Mouse (Mus musculus) ovary, adult 18-20 months (tissue): Measurements from ENCODE around the gene Lmf1.

Source experiments
- DNase-seq: peaks from one replicate; pipeline ENCODE4 v3.0.0; 2022; ENCODE audit warnings: low spot score, mixed read lengths

Lmf1 gene

GRCm38 (mm10) chr17:25642032-25642431, 63.1 kb downstream of the Lmf1 start:
- DNase-seq, result peak; percentile 65

DNA sequence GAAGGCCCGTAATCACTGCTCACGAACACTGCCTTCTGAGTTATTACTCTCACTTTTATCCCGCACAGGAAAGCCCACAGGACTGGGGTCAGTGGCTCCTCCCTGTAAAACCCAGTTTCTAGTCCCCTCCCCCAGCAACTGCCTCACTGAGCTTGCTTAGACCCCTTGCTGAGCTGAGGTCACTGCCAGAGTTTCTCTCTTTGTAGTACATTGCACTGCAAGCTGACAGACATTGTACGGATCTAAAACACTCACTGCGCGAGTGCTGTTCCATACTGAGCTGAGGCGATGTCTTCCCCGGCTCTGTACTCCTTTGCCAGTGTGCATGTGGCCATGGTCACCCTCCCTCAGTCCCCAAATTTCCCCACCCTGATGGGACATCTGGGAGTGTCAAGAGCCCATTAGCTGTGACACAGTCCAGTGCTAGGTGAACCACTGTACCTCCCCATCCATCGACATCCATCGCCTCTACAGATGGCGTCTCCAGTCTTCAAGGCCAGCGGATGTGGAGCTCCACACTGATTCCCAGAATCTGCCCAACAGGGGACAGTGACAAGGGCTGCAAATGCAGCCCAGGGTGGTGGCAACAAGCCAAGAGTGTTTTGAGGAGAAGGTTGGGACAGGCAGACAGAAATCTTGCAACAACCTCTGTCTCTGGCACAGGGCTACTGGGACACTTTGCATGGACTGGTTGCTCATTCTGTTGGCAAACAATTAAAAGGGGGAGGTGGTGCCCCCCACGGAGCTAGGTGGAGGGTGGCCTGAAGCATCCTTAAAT, 64.8 kb downstream of the Lmf1 start:
- no peak for DNase-seq

DNA sequence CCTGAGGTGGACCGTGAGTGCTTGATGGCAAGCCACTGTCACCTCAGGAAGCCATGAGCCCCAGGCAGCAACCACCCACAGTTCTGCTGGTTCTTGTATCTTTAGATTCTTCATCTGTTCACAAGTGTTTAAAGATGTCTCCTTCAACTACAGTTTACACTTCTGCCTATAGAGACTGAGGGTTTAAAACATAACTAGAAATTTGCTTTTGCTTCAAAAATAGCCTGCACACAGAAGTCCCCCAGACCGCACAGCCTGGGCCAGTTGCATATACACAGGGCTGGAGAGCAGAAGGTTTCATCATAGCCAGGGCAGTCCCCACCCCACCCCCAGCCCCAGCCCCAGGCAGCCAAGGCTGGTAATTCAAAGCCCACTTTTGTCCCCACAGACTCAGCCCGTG, 65.9 kb downstream of the Lmf1 start:
- DNase-seq, result no peak

DNA sequence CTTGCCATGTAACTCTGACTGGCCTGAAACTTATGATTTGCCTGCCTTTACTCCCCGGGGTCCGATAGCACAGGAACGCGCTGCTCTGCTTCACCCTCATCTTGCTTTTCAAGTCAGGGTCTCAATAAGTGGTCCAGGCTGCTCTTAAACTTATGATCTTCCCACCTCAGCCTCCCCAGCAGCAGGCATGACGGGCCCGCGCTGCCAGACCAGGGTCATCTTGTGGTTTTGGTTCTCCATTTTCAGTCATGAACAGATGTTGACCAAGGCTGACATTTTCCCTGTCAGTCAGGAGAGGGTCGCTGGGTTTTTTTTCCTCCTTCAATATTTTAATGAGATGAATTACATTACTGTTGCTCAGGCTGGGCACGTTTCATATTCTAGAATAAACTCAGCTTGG, 66.8 kb downstream of the Lmf1 start:
- DNase-seq, result no peak

DNA sequence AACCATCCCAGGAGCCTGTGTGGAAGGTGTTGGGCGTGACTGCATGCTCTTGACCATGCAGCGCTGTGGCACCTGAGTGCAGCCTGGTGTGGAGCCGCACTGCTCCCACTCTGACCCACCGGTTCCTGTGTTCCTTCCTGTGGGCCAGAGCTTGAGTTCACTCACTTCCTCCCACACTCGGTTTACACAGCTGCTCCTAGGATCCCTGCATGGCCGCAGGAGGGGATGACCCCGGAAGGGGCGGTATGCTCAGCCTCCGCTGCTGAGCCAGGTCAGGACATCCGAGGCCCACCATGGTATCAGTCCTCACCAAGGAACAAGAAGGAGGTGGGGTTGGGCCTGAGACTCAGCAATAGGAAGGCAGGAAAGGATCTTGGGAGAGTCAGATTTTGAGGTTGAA, 69.0 kb downstream of the Lmf1 start:
- DNase-seq, result no peak

- no peak for DNase-seq
These were observed 69.9 kb downstream of the Lmf1 start for GRCm38 (mm10) chr17:25648678-25649216.

- no peak for DNase-seq
These were observed 71.8 kb downstream of the Lmf1 start for GRCm38 (mm10) chr17:25650726-25651125.

- DNase-seq, result no peak
These were observed 73.4 kb downstream of the Lmf1 start for GRCm38 (mm10) chr17:25652272-25652671.

- DNase-seq, result no peak
These were observed 77.4 kb downstream of the Lmf1 start for GRCm38 (mm10) chr17:25656142-25656825.

- DNase-seq, result no peak
These were observed 77.9 kb downstream of the Lmf1 start for GRCm38 (mm10) chr17:25656826-25657189.

DNA sequence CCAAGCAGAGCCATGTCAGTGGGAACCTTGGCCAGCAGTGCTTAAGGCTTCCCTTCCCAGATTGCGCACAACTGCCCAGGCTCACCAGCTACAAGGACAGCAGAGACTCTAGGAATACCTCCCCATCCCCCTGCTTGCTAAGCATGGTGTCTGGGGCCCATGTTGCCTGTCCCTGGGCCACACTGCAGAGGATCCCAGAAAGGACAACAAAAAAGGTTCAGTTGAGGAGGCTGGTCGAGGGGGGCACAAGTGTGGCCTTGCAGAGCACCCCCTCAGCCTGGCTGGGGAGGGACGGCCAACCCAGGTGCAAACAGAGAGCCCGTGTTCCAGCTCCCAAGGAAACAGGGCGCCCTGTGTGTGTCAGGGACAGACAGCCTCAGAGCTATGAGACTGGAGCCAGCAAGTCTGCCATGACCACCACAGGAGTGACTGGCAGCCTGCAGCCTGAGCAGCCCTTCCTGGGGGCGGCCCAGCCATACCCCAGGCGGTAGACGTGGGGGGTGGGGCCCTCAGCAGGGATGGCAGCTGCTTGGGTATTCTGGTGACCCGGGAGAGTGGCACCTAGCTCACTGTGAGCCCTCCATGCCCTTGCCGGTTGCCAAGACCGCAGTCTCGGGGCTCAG, 84.4 kb downstream of the Lmf1 start:
- DNase-seq, result no peak

DNA sequence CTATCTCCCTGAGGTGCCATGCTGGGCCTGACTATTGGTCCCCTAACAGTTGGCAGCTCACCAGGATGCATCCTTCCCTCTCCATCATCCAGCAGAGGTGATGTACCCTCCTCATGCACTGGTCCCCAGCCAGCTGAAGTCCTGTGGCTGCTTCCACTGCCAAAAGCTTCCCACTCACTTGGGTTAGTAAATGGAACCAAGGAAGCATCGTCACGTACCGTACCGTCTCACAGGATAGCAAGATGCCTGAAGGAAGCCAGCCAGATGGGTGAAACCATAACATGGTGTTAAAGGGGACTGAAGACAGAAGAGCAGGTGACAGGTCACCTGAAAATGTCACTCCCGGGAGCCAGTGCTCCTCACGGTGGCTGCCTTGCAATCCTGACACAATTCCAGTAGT, 86.6 kb downstream of the Lmf1 start:
- no peak for DNase-seq

DNA sequence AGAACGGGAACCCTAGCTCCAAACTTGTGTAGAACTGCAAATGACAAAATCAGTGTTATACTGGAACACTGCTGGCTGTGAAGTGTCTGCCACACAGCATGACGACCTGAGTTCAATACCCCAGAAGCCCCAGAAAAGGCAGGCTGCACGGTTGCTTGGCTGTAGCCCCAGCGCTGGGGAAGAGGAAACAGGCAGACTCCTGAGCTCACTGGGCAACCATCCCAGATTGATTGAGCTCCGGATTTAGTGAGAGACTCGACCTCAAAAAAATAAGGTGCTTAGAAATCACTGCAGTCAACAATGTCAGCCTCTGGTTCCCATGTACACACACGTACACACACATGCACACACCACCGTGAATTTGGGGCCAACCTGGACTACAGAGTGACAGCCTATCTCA, 87.0 kb downstream of the Lmf1 start:
- no peak for DNase-seq

DNA sequence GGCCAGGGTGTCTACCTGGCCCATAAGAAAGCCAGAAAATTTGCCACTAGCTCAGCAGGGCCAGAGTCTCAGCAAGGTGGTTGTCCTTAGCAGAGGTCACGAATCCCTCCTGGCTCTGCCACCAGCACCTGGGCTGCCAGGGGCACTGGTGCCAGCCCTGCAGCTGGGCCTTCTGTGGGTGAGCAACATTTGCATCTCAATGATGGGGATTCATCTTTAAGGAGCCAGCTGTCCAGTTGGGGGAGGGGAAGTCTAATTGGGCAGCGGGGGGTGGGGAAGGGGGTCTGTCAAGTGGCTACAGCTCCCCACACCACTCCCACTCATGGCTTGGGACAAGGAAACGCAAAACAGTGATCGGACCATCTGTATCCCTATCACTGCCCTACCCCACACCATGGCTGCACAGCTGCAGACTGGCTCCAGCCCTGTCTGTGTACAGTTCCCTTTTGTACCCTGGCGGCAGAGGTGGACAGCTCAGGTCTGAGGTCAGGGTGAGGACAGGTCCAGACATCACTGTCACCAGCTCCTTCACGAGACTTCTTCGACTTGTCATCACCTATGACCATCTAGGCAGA, 89.7 kb downstream of the Lmf1 start:
- no peak for DNase-seq

- no peak for DNase-seq
These were observed 94.1 kb downstream of the Lmf1 start for GRCm38 (mm10) chr17:25672982-25673381.

- no peak for DNase-seq
These were observed 99.1 kb downstream of the Lmf1 start for GRCm38 (mm10) chr17:25677969-25678368.

DNA sequence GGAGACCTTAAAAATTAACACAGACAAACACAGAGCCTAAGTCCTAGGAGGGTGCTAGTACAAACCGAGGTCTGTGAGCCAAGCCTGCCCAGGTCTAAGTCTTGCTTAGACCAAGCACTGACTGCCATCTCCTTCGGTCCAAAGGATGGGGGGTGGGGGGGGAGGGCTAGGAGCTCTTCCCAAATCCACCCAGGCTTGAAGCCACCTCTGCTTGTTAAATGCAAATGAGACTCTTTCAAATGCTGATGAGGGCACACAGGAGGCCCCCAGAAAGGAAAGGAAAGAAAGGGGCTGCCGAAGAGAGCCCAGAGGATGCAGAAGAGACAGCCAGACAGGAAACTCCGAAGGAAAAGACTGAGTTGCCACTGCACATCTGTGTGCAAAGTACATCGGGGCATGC, 100.9 kb downstream of the Lmf1 start:
- no peak for DNase-seq

GRCm38 (mm10) chr17:25681636-25682035, 102.8 kb downstream of the Lmf1 start:
- DNase-seq, result no peak

DNA sequence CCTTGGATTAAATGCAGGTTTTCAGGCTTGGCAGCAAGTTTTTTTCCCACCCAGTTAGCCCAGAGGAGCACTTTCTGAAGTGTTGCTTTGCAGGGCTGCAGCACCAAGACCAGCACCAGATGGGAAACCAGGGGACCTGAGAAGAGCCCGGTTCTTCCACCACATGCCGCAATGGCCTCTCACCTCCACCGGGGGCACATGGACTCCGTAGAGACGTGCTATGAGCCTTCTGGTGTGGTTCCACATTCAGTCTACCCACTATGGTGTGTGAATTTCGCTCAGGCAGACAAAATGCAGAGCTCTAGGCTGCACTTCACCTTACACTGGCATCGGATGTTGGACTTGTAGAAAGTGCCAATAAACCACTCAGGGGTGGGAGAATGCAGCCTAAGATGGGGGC, 107.4 kb downstream of the Lmf1 start:
- DNase-seq, result no peak

- DNase-seq, result no peak
These were observed 110.0 kb downstream of the Lmf1 start for GRCm38 (mm10) chr17:25688922-25689321.

GRCm38 (mm10) chr17:25696263-25696662, 117.4 kb downstream of the Lmf1 start:
- no peak for DNase-seq

GRCm38 (mm10) chr17:25698446-25698845, 119.6 kb downstream of the Lmf1 start:
- DNase-seq, result no peak
